Mouse (Mus musculus): Measurements from ENCODE around the gene Angptl7. TPM values are rescaled to one million over a fixed set of nuclear protein-coding genes. Genes with fewer than 3 reads are reported as not detected.

Gene Angptl7
- polyA plus RNA-seq (2012; rRNA removed; ENCODE audit: low replicate concordance): 0.30 and 4.1 TPM in 2 replicates

GRCm38 (mm10) chr4:148500410-148500867 is at the start of gene Angptl7:
TSS of gene Angptl7 (minus strand) at chr4:148500460.

GRCm38 (mm10) chr4:148448179-148448852 is 51.9 kb downstream of the Angptl7 start, which contains the start of gene Mtor:
TSS of gene Mtor (plus strand) at chr4:148448611.

Other genes starting within 250 kb of the Angptl7 start
- 0.05 TPM in 1 of 2 replicates, not detected in the other for gene Disp3, start 212.5 kb downstream of the Angptl7 start, polyA plus RNA-seq (2012; rRNA removed; ENCODE audit: low replicate concordance)
- 11.3 and 33.7 TPM in 2 replicates for gene Ubiad1, start 55.7 kb downstream of the Angptl7 start, polyA plus RNA-seq (2012; rRNA removed; ENCODE audit: low replicate concordance)
- 27.1 and 35.8 TPM in 2 replicates for gene Mtor, start 51.8 kb downstream of the Angptl7 start, polyA plus RNA-seq (2012; rRNA removed; ENCODE audit: low replicate concordance)
- gene Exosc10, start 58.0 kb upstream of the Angptl7 start, polyA plus RNA-seq (2012; rRNA removed; ENCODE audit: low replicate concordance): 21.3 and 56.3 TPM in 2 replicates
- 74.3 and 150 TPM in 2 replicates for gene Srm, start 91.0 kb upstream of the Angptl7 start, polyA plus RNA-seq (2012; rRNA removed; ENCODE audit: low replicate concordance)
- 3.2 and 6.8 TPM in 2 replicates for gene Masp2, start 102.1 kb upstream of the Angptl7 start, polyA plus RNA-seq (2012; rRNA removed; ENCODE audit: low replicate concordance)
- gene Tardbp, start 126.6 kb upstream of the Angptl7 start, polyA plus RNA-seq (2012; rRNA removed; ENCODE audit: low replicate concordance): 92.8 and 129 TPM in 2 replicates
- gene Gm572, start 142.9 kb upstream of the Angptl7 start, polyA plus RNA-seq (2012; rRNA removed; ENCODE audit: low replicate concordance): not detected in 2 replicates